In the genomic region with DNA sequence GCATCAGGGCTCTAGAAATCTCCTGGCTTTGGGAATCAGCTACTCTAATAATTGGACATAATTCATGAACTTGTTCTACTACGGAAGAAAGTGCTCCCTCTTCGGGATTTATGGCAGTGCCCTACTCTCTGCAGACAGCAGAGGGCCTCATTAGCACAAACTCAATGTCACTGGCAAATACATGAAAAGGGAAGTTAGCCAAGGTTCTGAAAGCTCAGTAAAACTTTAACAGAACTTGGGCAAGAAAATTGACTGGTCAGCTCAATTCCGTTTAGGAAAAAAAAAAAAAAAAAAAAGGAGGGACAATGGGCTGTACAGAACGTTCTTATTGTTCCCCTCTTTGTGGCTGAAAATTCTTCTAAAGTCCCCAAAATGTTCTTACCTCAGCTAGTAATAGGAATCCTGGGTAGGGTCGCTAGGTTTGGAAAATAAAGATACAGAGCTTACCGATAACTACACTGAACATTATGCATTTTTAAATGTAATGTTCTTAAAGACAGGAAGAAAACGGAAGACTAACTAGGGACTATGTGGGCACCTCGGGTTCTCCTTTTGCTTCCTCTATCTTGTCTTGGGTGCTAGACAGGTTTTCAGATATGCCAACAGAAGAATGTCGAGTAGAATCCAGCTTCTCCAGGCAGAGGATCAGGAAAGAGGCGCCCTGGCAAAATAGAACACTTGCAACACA, we compare ENCODE assay signal across 7 mouse cellular contexts. TPM values are rescaled to one million over a fixed set of nuclear protein-coding genes. Genes with fewer than 3 reads are reported as not detected.
DNase-seq lines count a peak whose midpoint lies in the region; ATAC-seq and TF ChIP-seq lines count a peak whose summit lies in the region.

No protein-coding gene starts in this region.

- no peaks in the 10 kb centered on the region for H3K9me3 ChIP-seq in kidney, embryonic 15.5 days (replicated peaks)
- H3K9me3 ChIP-seq in ES-E14 (ENCODE audit: control insufficient read depth, insufficient read depth, low read depth, low read length), result no peaks in the 10 kb centered on the region
- H3K9me3 ChIP-seq in heart, postnatal 0 days (replicated peaks; ENCODE audit: control insufficient read depth, low read length), result no peaks in the 10 kb centered on the region
- H3K9me3 ChIP-seq in liver, embryonic 14.5 days (ENCODE audit: control insufficient read depth, low read length), result no peaks in the 10 kb centered on the region
- H3K9me3 ChIP-seq in stomach, postnatal 0 days (ENCODE audit: control insufficient read depth, low read length), result no peaks in the 10 kb centered on the region

- no peak overlapping the region for H3K27ac ChIP-seq in kidney, adult 2 months (ENCODE audit: insufficient read depth, low read depth, low read length)
- H3K27ac ChIP-seq in kidney, embryonic 15.5 days, result no peak overlapping the region
- H3K27ac ChIP-seq in ES-E14 (ENCODE audit: insufficient read depth, low read depth, low read length, poor library complexity, severe bottlenecking), result no peak overlapping the region
- H3K27ac ChIP-seq in heart, postnatal 0 days (ENCODE audit: low read depth), result no peak overlapping the region
- no peak overlapping the region for H3K27ac ChIP-seq in liver, embryonic 14.5 days
- no peak overlapping the region for H3K27ac ChIP-seq in stomach, postnatal 0 days (replicated peaks)

- peak; percentile 82 for DNase-seq in kidney, adult 2 months
- no peak for DNase-seq in ES-E14 (ENCODE audit: low read depth, low spot score)
- peak; percentile 50 for DNase-seq in adrenal gland, postnatal 14 days
- peak; percentile 39 for DNase-seq in heart, postnatal 0 days (ENCODE audit: low spot score)
- DNase-seq in liver, embryonic 14.5 days (ENCODE audit: low read depth in 3 of 3, low spot score in 3 of 3), result peak in 2 of 3 experiments; percentile 12 to 29
- no peak for DNase-seq in stomach, postnatal 0 days (ENCODE audit: low spot score)

- H3K4me2 ChIP-seq in kidney, embryonic 15.5 days, result no peak overlapping the region
- no peak overlapping the region for H3K4me2 ChIP-seq in heart, postnatal 0 days (ENCODE audit: low read depth, low read length)
- H3K4me2 ChIP-seq in liver, embryonic 14.5 days (ENCODE audit: low read depth), result no peak overlapping the region
- no peak overlapping the region for H3K4me2 ChIP-seq in stomach, postnatal 0 days (replicated peaks; ENCODE audit: low read depth)

- in situ Hi-C loops in ES-E14 (cut with MboI; ENCODE audit: low sequenced_read_pairs in 2 of 2, unreplicated experiment in 2 of 2), result loop anchor here in 1 of 2 experiments (25.0 kb wide), 1 partner anchor 220 kb away; no protein-coding TSS in a partner anchor

- TF ChIP-seq POLR2A in kidney, adult 2 months (IDR thresholded peaks at IDR 0.05; ENCODE audit: low read depth, low read length), result no peak

- TF ChIP-seq EP300 in heart, postnatal 0 days (IDR thresholded peaks at IDR 0.05; ENCODE audit: low read depth), result no peak
- no peak for TF ChIP-seq EP300 in liver, embryonic 14.5 days (IDR thresholded peaks at IDR 0.05; ENCODE audit: low read depth)
- TF ChIP-seq EP300 in stomach, postnatal 0 days (optimal IDR thresholded peaks at IDR 0.05), result no peak

- H3K27me3 ChIP-seq in kidney, adult 2 months (replicated peaks; ENCODE audit: control insufficient read depth, insufficient read depth, low read length), result no peaks in the 10 kb centered on the region
- H3K27me3 ChIP-seq in kidney, embryonic 15.5 days, result peaks cover 46% of the 10 kb centered on the region
- 0 out of 2 replicates have a peak, but pooled peaks cover 4% of the 10 kb centered on the region for H3K27me3 ChIP-seq in heart, postnatal 0 days (ENCODE audit: control insufficient read depth, insufficient read depth, low read length)
- no peaks in the 10 kb centered on the region for H3K27me3 ChIP-seq in liver, embryonic 14.5 days (ENCODE audit: control insufficient read depth, insufficient read depth, low read length)
- H3K27me3 ChIP-seq in stomach, postnatal 0 days (ENCODE audit: control insufficient read depth, insufficient read depth, low read length), result no peaks in the 10 kb centered on the region

- peak; percentile 73 for TF ChIP-seq CTCF in kidney, adult 2 months (conservative IDR thresholded peaks at IDR 0.05; ENCODE audit: insufficient read depth, insufficient read length, low read depth, low read length)
- TF ChIP-seq CTCF in heart, postnatal 0 days (IDR thresholded peaks at IDR 0.05; ENCODE audit: low read depth), result peak; percentile 75
- peak; percentile 46; the same call in 1 of the 2 replicates for TF ChIP-seq CTCF in liver, embryonic 14.5 days (IDR thresholded peaks at IDR 0.05; ENCODE audit: low read depth)
- TF ChIP-seq CTCF in stomach, postnatal 0 days (IDR thresholded peaks at IDR 0.05; ENCODE audit: low read depth), result peak; percentile 83

- no peaks in the 10 kb centered on the region for H3K36me3 ChIP-seq in kidney, adult 2 months (ENCODE audit: control insufficient read depth, insufficient read depth, low read length)
- H3K36me3 ChIP-seq in kidney, embryonic 15.5 days, result no peaks in the 10 kb centered on the region
- no peaks in the 10 kb centered on the region for H3K36me3 ChIP-seq in ES-E14 (ENCODE audit: control insufficient read depth, insufficient read depth, low read length, poor library complexity, severe bottlenecking)
- no peaks in the 10 kb centered on the region for H3K36me3 ChIP-seq in heart, postnatal 0 days (replicated peaks; ENCODE audit: control insufficient read depth, insufficient read depth, low read length)
- H3K36me3 ChIP-seq in liver, embryonic 14.5 days (replicated peaks; ENCODE audit: control insufficient read depth, insufficient read depth, low read depth), result no peaks in the 10 kb centered on the region
- no peaks in the 10 kb centered on the region for H3K36me3 ChIP-seq in stomach, postnatal 0 days (ENCODE audit: control insufficient read depth, insufficient read depth, low read length)

- no peak overlapping the region for H3K4me3 ChIP-seq in kidney, adult 2 months (ENCODE audit: insufficient read depth, low read depth, low read length)
- no peak overlapping the region for H3K4me3 ChIP-seq in kidney, embryonic 15.5 days (replicated peaks)
- H3K4me3 ChIP-seq in ES-E14 (ENCODE audit: insufficient read depth in 1 of 2, low read depth in 1 of 2, low read length in 2 of 2, poor library complexity in 1 of 2, severe bottlenecking in 1 of 2), result no peak overlapping the region
- H3K4me3 ChIP-seq in heart, postnatal 0 days (ENCODE audit: low read depth, low read length), result no peak overlapping the region
- no peak overlapping the region for H3K4me3 ChIP-seq in liver, embryonic 14.5 days (ENCODE audit: insufficient read depth in 1 of 2, low read depth in 2 of 2, low read length in 2 of 2)
- no peak overlapping the region for H3K4me3 ChIP-seq in stomach, postnatal 0 days (ENCODE audit: low read depth, low read length)

- H3K4me1 ChIP-seq in kidney, adult 2 months (ENCODE audit: control insufficient read depth, insufficient read depth, low read length), result peaks cover 2% of the 10 kb centered on the region; the same call in 1 of the 2 replicates
- no peaks in the 10 kb centered on the region for H3K4me1 ChIP-seq in kidney, embryonic 15.5 days
- H3K4me1 ChIP-seq in ES-E14 (ENCODE audit: control insufficient read depth in 2 of 2, insufficient read depth in 2 of 2, low read length in 2 of 2, poor library complexity in 1 of 2), result no peaks in the 10 kb centered on the region
- no peaks in the 10 kb centered on the region for H3K4me1 ChIP-seq in heart, postnatal 0 days (ENCODE audit: control insufficient read depth, insufficient read depth)
- no peaks in the 10 kb centered on the region for H3K4me1 ChIP-seq in liver, embryonic 14.5 days (replicated peaks; ENCODE audit: control insufficient read depth in 2 of 2, insufficient read depth in 2 of 2, low read length in 1 of 2)
- H3K4me1 ChIP-seq in stomach, postnatal 0 days (replicated peaks; ENCODE audit: control insufficient read depth, insufficient read depth), result no peaks in the 10 kb centered on the region

- no peak for ATAC-seq in kidney, embryonic 15.5 days (replicated peaks; ENCODE audit: low FRiP score)
- ATAC-seq in heart, postnatal 0 days (ENCODE audit: insufficient read depth, low read depth), result no peak
- ATAC-seq in liver, embryonic 14.5 days (ENCODE audit: insufficient read depth), result 0 out of 2 replicates have a peak, but pooled peaks have one; percentile 23
- ATAC-seq in stomach, postnatal 0 days (ENCODE audit: low FRiP score, low TSS enrichment), result no peak

- 33% methylated on average over 10 of the region's 10 CpGs for WGBS in kidney, adult 2 months
- WGBS in kidney, embryonic 15.5 days, result 61% methylated on average over 10 of the region's 10 CpGs
- WGBS in heart, postnatal 0 days, result 45% methylated on average over 10 of the region's 10 CpGs
- 37% methylated on average over 10 of the region's 10 CpGs for WGBS in liver, embryonic 14.5 days (ENCODE audit: insufficient replicate concordance)
- WGBS in stomach, postnatal 0 days, result 55% methylated on average over 10 of the region's 10 CpGs

- H3K9ac ChIP-seq in kidney, embryonic 15.5 days, result no peak overlapping the region
- no peak overlapping the region for H3K9ac ChIP-seq in ES-E14 (ENCODE audit: insufficient read depth, low read depth, low read length, poor library complexity, severe bottlenecking)
- H3K9ac ChIP-seq in heart, postnatal 0 days (replicated peaks; ENCODE audit: low read depth, low read length), result no peak overlapping the region
- no peak overlapping the region for H3K9ac ChIP-seq in liver, embryonic 14.5 days (replicated peaks)
- H3K9ac ChIP-seq in stomach, postnatal 0 days (ENCODE audit: low read length), result no peak overlapping the region

TF ChIP-seq in ES-E14, 5 proteins besides CTCF, POLR2A, EP300 and RAD21:
- peak; percentile 49; the same call in 1 of the 2 replicates for TF ChIP-seq ZC3H11A (IDR thresholded peaks at IDR 0.05; ENCODE audit: borderline replicate concordance, low read depth, low read length)
- TF ChIP-seq HCFC1 (IDR thresholded peaks at IDR 0.05; ENCODE audit: borderline replicate concordance, insufficient read depth, low read length), result no peak
- no peak for TF ChIP-seq CHD2 (IDR thresholded peaks at IDR 0.05; ENCODE audit: low read depth, low read length)

RNA-seq across cellular contexts. Expression of a gene that starts 35.6 kb away (rescaled TPM):
- 12.1 and 16.5 TPM in 2 replicates for polyA plus RNA-seq in kidney, adult 2 months (2012; rRNA removed)
- polyA plus RNA-seq in kidney, embryonic 15.5 days (2015; fragmentation: Nextera tagmentation; extraction: Ambion mirVana), result 42.7 and 44.0 TPM in 2 replicates
- total RNA-seq in ES-E14 (2012; rRNA removed), result 66.2 and 67.2 TPM in 2 replicates
- total RNA-seq in adrenal gland, postnatal 14 days (2021), result 18.7 and 19.7 TPM in 2 replicates
- total RNA-seq in heart, postnatal 0 days (2014; rRNA removed; ENCODE audit: low replicate concordance), result 24.1 and 28.8 TPM in 2 replicates
- polyA plus RNA-seq in heart, postnatal 0 days (2015; fragmentation: Nextera tagmentation; extraction: Ambion mirVana), result 27.3 and 28.9 TPM in 2 replicates
- polyA plus RNA-seq in liver, embryonic 14.5 days (2012; rRNA removed), result 14.3 and 16.8 TPM in 2 replicates
- polyA plus RNA-seq in liver, embryonic 14.5 days (2014; fragmentation: Nextera tagmentation; extraction: Ambion mirVana), result 35.5 and 41.9 TPM in 2 replicates
- 18.2 and 18.3 TPM in 2 replicates for polyA plus RNA-seq in stomach, postnatal 0 days (2015; fragmentation: Nextera tagmentation; extraction: Ambion mirVana)

Comparison
In these comparisons a context has a peak if more than half of its experiments do, and no peak if none do; other contexts are left out.
1. DNase-seq: peak in kidney, adult 2 months (single experiment), adrenal gland, postnatal 14 days (single experiment), heart, postnatal 0 days (single experiment) and liver, embryonic 14.5 days (2 of 3); none in ES-E14 (single experiment) and stomach, postnatal 0 days (single experiment).
2. Peak in every context shown above with its lines, with median percentiles within 50 percentile points of each other: CTCF ChIP-seq.